Mouse (Mus musculus) mouse embryonic stem cell (cell line): Measurements from ENCODE around the gene Paqr6.
"Not testable (repeated sequence)": the region's sequence is repeated elsewhere in the genome, so short reads cannot be mapped to it uniquely, and the experiment has no call there.

ENCODE experiments used
- in situ Hi-C, 2 experiments: fragments of 300-500 bp; cut with MboI; formaldehyde crosslinking; loops; 1 replicate in 1 of 2; 3 replicates in 1 of 2; pipeline ENCODE4 v1.14.3; 2019 to 2020; ENCODE audit warnings: low sequenced_read_pairs in 2 of 2, low pct_unique_long_range_greater_than_20kb in 1 of 2, mixed read lengths in 1 of 2; ENCODE audit not compliant: unreplicated experiment in 1 of 2

Gene Paqr6

DNA sequence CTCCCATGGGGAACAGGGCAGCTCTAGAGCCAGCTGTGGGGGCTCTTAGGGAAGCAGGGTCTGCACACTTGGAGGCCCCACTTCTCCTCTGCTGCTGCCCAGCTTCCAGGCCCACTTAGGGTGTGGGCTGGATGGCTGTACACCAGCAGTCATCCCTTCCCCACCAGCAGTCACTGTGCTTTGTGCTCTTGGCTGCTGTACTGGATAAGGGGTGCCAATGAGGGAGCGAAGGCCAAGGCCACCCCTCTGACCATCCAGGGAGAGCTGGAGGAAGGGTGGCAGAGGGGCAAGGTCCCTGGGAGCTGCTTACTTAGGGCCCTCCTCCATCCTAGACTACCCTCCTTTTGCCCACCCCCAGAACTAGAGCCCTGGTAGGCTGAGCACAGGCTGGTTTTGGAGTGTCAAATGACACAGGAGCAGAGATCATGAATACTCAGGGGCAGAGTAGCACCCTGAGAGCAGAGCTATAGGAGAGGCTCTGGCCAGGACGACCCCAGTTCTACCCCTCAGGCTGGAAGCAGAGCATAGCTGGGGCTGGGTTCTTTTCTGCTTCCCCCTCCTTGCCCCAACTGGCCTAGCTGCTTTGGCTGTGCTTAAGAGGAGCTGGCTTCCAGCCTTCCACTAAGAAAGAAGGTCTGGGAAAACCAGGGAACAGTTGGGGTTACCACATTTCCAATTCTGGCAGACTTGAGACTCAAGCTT lies 2.6 kb upstream of the Paqr6 start:
- in situ Hi-C loops: no loop called here

DNA sequence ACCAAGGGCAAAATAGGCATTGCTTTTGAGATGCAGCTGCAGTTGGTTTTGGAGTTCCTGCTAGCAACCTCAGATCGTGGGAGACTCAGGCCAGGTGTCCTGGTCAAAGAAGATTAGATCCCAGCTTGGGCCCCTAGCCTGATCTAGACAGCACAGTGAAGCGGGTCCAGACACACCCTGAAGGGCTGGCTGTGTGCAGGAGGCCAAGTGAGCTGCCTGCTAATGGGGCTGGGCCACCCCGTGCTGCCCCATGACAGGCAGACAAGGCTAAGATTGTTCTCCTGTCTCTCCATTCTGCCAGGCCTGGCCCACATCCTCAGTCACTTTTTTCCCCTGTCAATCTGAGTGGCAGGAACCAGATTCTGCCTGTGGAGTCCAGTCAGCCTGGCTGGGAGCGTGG lies 684 bp upstream of the Paqr6 start:
- in situ Hi-C loops: no loop called here

- in situ Hi-C loops: no loop called here
Measured at GRCm38 (mm10) chr3:88365705-88366361, 1.4 kb downstream of the Paqr6 start.

DNA sequence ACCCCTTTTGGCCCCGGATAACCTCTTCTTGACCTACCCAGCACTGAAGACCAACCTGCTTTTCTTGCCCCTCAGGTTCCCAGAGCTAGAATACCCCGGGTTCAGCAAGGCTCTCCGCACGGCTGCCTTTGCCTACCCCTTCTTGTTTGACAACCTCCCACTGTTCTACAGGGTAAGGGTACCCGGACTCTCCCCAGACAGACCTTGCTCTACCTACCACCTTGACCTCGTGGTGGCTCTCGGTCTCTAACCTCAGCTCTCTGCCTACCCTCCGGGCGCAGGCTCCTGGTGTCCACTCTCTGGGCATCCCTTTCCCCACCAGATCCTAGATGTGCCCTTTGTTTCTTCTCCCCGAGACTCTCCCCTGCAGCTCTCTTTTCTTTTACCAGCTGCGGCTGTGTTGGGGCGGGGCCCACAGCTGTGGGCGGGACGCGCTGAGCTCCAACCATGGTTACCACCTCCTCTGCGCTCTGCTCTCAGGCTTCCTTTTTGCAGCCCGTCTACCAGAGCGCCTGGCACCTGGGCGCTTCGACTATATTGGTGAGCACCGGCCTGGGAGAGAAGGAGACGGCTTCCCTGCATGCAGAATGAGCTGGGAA lies 2.5 kb downstream of the Paqr6 start:
- in situ Hi-C loops: not testable (repeated sequence)

DNA sequence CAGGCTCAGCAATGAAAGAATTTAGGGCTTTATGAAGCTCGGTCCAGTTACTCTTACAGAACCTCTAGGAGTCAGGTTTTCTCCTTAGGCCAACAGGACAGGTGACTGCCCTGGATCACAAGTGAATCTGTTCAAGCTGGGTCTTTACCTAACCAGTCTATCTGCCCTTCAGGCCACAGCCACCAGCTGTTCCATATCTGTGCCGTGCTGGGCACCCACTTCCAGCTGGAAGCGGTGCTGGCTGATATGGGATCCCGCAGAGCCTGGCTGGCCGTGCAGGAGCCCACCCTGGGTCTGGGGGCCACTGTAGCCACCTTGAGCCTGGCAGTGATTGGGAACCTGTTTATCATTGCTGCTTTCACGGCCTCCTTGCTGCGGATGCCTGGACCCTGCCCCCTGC lies 3.1 kb downstream of the Paqr6 start:
- in situ Hi-C loops: not testable (repeated sequence)

GRCm38 (mm10) chr3:88368511-88368910 lies 4.1 kb downstream of the Paqr6 start:
- in situ Hi-C loops: not testable (repeated sequence)

DNA sequence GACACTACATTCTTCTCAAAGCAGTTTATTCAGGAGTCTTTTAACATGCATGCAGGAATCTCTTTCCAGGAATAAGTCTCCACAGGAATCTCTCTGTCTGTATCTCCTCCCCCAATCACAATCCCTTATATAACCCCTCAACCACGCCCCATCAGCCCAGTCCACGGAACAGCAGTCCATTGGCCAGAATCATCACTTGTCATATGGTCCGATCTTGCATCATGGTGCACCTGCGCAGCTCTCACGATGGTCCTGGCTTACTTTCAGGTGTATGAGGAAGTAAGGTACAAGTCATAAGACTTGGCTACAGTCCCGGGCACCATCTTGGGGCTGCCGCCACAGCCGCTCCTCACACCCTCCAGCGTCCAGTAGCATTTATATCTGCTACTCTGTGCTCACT lies 8.3 kb downstream of the Paqr6 start, which contains the start of gene Bglap3:
TSS of gene Bglap3 (minus strand) at position 101 of the 400 bp plus-strand sequence.
- in situ Hi-C loops: not testable (repeated sequence)

- in situ Hi-C loops: not testable (repeated sequence)
Measured at GRCm38 (mm10) chr3:88375750-88376626, 11.6 kb downstream of the Paqr6 start.

DNA sequence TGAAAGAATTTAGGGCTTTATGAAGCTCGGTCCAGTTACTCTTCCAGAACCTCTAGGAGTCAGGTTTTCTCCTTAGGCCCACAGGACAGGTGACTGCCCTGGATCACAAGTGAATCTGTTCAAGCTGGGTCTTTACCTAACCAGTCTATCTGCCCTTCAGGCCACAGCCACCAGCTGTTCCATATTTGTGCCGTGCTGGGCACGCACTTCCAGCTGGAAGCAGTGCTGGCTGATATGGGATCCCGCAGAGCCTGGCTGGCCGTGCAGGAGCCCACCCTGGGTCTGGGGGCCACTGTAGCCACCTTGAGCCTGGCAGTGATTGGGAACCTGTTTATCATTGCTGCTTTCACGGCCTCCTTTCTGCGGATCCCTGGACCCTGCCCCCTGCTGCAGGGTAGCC lies 12.3 kb downstream of the Paqr6 start:
- in situ Hi-C loops: not testable (repeated sequence)

- in situ Hi-C loops: not testable (repeated sequence)
Measured at GRCm38 (mm10) chr3:88378599-88378998, 14.2 kb downstream of the Paqr6 start, which contains the start of gene Bglap2. Bglap2 (minus strand) TSS chr3:88378699.

DNA sequence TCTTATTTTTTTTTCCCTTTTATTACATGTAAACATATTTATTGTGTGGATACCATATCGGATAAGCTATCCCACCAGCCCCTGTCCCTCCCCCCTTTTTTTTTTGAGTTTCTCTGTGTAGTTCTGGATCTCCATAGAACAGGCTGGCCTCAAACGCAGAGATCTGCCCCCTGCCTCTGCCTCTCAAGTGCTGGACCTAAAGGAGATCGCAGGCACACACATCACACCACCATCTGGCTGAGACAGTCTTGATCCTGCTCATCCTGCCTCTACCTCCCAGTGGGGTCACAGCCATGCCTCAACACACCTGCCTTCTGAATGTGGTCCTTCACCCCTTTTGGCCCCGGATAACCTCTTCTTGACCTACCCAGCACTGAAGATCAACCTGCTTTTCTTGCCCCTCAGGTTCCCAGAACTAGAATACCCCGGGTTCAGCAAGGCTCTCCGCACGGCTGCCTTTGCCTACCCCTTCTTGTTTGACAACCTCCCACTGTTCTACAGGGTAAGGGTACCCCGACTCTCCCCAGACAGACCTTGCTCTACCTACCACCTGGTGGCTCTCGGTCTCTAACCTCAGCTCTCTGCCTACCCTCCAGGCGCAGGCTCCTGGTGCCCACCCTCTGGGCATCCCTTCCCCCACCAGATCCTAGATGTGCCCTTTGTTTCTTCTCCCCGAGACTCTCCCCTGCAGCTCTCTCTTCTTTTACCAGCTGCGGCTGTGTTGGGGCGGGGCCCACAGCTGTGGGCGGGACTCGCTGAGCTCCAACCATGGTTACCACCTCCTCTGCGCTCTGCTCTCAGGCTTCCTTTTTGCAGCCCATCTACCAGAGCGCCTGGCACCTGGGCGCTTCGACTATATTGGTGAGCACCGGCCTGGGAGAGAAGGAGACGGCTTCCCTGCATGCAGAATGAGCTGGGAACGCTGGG lies 17.3 kb downstream of the Paqr6 start:
- in situ Hi-C loops: not testable (repeated sequence)

- in situ Hi-C loops: not testable (repeated sequence)
Measured at GRCm38 (mm10) chr3:88382383-88382782, 18.0 kb downstream of the Paqr6 start.

GRCm38 (mm10) chr3:88384364-88384763 lies 20.0 kb downstream of the Paqr6 start, which contains the start of gene Bglap:
Bglap (minus strand) TSS chr3:88384464.
- in situ Hi-C loops: no loop called here

DNA sequence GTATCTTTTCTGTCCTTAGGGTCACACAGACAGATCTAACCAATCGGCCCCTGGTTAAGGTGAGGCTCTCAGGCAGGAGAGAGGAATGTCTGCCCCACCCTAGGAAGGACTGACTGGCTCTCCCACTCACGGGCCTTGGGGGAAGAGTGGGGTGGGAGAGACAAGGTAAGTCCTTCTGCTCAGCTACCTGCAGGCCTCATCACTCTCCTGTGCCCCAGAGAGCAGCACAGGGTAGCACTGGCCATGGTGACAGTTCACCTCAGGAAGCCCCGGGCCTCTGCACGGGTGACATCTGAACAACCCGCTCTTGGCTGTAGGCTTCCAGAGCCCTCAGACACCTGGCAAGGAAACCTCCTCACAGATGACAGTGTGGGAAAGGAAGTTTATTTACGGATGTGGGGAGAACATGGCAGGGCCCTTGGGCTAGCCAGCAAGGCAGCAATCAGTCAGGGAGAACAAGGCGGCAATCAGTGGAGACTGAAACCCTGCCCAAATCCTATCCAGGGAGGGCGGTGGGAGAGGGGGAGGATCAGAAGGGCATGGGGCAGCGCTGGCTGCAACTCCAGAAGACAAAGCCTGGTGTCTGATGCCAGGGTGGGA lies 29.5 kb downstream of the Paqr6 start:
- in situ Hi-C loops: no loop called here

- in situ Hi-C loops: no loop called here
Measured at GRCm38 (mm10) chr3:88395288-88395687, 30.9 kb downstream of the Paqr6 start.

- in situ Hi-C loops: no loop called here
Measured at GRCm38 (mm10) chr3:88395742-88396141, 31.4 kb downstream of the Paqr6 start.

DNA sequence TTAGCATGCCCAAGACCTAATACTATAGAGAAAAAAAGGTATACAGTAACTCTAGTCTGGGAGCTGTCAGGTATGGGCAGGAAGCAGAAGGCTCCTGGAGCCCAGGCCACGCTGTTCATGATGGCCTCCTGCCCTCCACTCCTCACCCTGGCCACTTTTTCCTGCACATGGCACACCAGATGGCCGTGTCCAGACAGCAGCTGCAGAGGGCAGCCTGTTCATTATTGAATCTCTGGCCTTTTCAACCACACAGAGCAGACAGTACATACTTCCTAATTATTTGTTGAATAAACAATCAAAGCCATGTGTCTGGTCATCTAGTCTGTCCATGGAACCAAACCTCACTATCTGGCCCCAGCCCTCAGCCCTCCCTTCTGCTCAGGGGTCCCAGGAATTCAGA lies 34.3 kb downstream of the Paqr6 start:
- in situ Hi-C loops: no loop called here
